Mouse (Mus musculus) liver, adult 10 weeks (tissue): Measurements from ENCODE around the gene Gm10058. TPM values are rescaled to one million over a fixed set of nuclear protein-coding genes. Genes with fewer than 3 reads are reported as not detected.

Experiments
- polyA plus RNA-seq: library from polyadenylated mRNA; stranded (reverse); fragments of 350-450 nt; fragmentation: Illumina TruSeq; extraction: RNeasy Lipid Tissue Mini Kit (QIAGEN cat#74804); gene quantifications from one replicate; pipeline ENCODE4 v1.2.3, GENCODE M21; 2014; ENCODE audit warnings: low read depth, low replicate concordance

The Gm10058 gene
- not detected for polyA plus RNA-seq

GRCm38 (mm10) chrX:27946785-27947184, at the start of gene Gm10058:
Gm10058 (minus strand) TSS chrX:27946885.

